27 mouse cellular contexts compared by ENCODE assay signal in the genomic region with DNA sequence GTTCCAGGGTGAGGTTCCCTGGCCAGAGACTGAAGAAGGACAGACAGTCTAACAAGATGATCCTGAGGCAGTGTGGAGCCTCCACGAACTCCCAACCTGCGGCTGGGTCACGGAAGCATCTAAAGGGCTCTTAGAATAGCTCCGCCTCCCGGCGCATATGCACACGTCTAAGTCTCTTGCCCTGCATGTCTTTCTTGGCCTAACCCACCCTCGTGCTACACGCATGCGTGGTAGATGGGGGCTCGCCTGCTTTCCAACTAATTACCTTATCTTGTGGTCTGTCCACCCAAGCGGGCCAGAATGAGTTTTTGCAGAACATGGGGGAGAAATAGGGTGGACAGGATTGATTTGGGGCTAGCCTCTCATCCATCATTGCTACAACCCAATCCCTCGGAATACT. TPM values are rescaled to one million over a fixed set of nuclear protein-coding genes. Genes with fewer than 3 reads are reported as not detected.
DNase-seq lines count a peak whose midpoint lies in the region; ATAC-seq and TF ChIP-seq lines count a peak whose summit lies in the region.
"Had no signal": no experiment of that assay in that cellular context is flagged by ENCODE, and none has a peak within 500 bp of the region (broad histone marks: within the 10 kb centered on the region; RNA-seq: fewer than 3 reads in every experiment).

No protein-coding gene starts in this region.

- TF ChIP-seq POLR2A in testis, adult 2 months (IDR thresholded peaks at IDR 0.05; ENCODE audit: control insufficient read depth, low read depth, low read length) = no peak

- H3K27ac ChIP-seq in testis, adult 2 months (ENCODE audit: control insufficient read depth, insufficient read depth, low read depth, low read length) = 0 out of 2 replicates have a peak overlapping the region, but pooled peaks have one; percentile 32
- peak overlapping the region; percentile 38; the same call in 1 of the 2 replicates for H3K27ac ChIP-seq in limb, embryonic 15.5 days
- H3K27ac ChIP-seq: embryonic facial prominence, embryonic 12.5 days; embryonic facial prominence, embryonic 15.5 days; gastrocnemius, adult 2 months; heart, embryonic 13.5 days; hindbrain, embryonic 14.5 days; hindbrain, postnatal 0 days had no signal

- no peak overlapping the region for H3K9ac ChIP-seq in limb, embryonic 15.5 days
- H3K9ac ChIP-seq: embryonic facial prominence, embryonic 12.5 days; embryonic facial prominence, embryonic 15.5 days; forebrain, postnatal 0 days; heart, embryonic 13.5 days; hindbrain, embryonic 14.5 days had no signal

- 89% methylated on average over 13 of the region's 13 CpGs for WGBS in limb, embryonic 15.5 days

- no peak for ATAC-seq in limb, embryonic 15.5 days (ENCODE audit: insufficient number of reproducible peaks, low FRiP score, low TSS enrichment, low read depth)
- ATAC-seq: activated CD4-positive, CD25-positive, alpha-beta regulatory T cell, adult 4 months; CD4-positive, CD25-positive, alpha-beta regulatory T cell, adult 4 months; forebrain, embryonic 14.5 days; forebrain, postnatal 0 days; hindbrain, postnatal 0 days; inflammation-experienced regulatory T-cells, adult 6 months; Patski had no signal

- H3K4me1 ChIP-seq in testis, adult 2 months (ENCODE audit: control insufficient read depth, insufficient read depth, low read length) = peaks cover 14% of the 10 kb centered on the region
- H3K4me1 ChIP-seq in limb, embryonic 15.5 days = peaks cover 15% of the 10 kb centered on the region
- H3K4me1 ChIP-seq: embryonic facial prominence, embryonic 12.5 days; heart, embryonic 13.5 days had no signal

- H3K27me3 ChIP-seq in testis, adult 2 months (ENCODE audit: control insufficient read depth, insufficient read depth, low read length) = no peaks in the 10 kb centered on the region
- H3K27me3 ChIP-seq in limb, embryonic 15.5 days = no peaks in the 10 kb centered on the region
- H3K27me3 ChIP-seq: embryonic facial prominence, embryonic 12.5 days; embryonic facial prominence, embryonic 15.5 days; heart, embryonic 13.5 days; Patski had no signal

- no peak for TF ChIP-seq CTCF in testis, adult 2 months (IDR thresholded peaks at IDR 0.05; ENCODE audit: control insufficient read depth, insufficient read depth, insufficient replicate concordance, low read depth, low read length)

- H3K36me3 ChIP-seq in testis, adult 2 months (ENCODE audit: control insufficient read depth, insufficient read depth, low read length) = no peaks in the 10 kb centered on the region
- H3K36me3 ChIP-seq in limb, embryonic 15.5 days = no peaks in the 10 kb centered on the region
- H3K36me3 ChIP-seq: embryonic facial prominence, embryonic 12.5 days; embryonic facial prominence, embryonic 15.5 days; heart, embryonic 13.5 days had no signal

- H3K4me3 ChIP-seq in testis, adult 2 months (ENCODE audit: control insufficient read depth, low read depth, low read length) = peak overlapping the region; percentile 90
- no peak overlapping the region for H3K4me3 ChIP-seq in limb, embryonic 15.5 days
- H3K4me3 ChIP-seq: embryonic facial prominence, embryonic 12.5 days; embryonic facial prominence, embryonic 15.5 days; gastrocnemius, adult 2 months; heart, embryonic 13.5 days had no signal

- no peaks in the 10 kb centered on the region for H3K9me3 ChIP-seq in limb, embryonic 15.5 days
- H3K9me3 ChIP-seq: embryonic facial prominence, embryonic 12.5 days; embryonic facial prominence, embryonic 15.5 days had no signal

- no peak for DNase-seq in testis, postnatal 10 days (ENCODE audit: low spot score)
- peak; percentile 75 for DNase-seq in R1 (ENCODE audit: low read depth, low spot score)
- no peak for DNase-seq in right cerebral cortex, postnatal 4 days
- DNase-seq in thymus, postnatal 25 days = no peak
- DNase-seq: adrenal gland, postnatal 10 days; adrenal gland, postnatal 36 days; cerebellum, adult 18-20 months; cerebellum, adult 9-10 months; cerebellum, postnatal 14 days; forebrain, postnatal 0 days; gastrocnemius, adult 2 months; gastrocnemius, postnatal 14 days; heart, adult 18-20 months; heart, postnatal 14 days; heart, postnatal 4 days had no signal

- no peak overlapping the region for H3K4me2 ChIP-seq in limb, embryonic 15.5 days
- H3K4me2 ChIP-seq: embryonic facial prominence, embryonic 12.5 days; embryonic facial prominence, embryonic 15.5 days; heart, embryonic 13.5 days; hindbrain, embryonic 14.5 days had no signal

RNA-seq across cellular contexts. Expression of a gene that starts 36.6 kb away (rescaled TPM):
- 68.0 and 71.5 TPM in 2 replicates for polyA plus RNA-seq in testis, adult 2 months (2012; rRNA removed)
- 19.1 and 20.5 TPM in 2 replicates for polyA plus RNA-seq in limb, embryonic 15.5 days (2015; fragmentation: Nextera tagmentation; extraction: Ambion mirVana)
